Mouse (Mus musculus) CH12.LX (cell line): ENCODE data around the gene Ppp1r7. TPM values are rescaled to one million over a fixed set of nuclear protein-coding genes. Genes with fewer than 3 reads are reported as not detected.

Experiments used
- DNase-seq: peaks from one replicate; pipeline ENCODE4 v3.0.0-alpha.2; 2013; ENCODE audit errors: extremely low read depth
- H3K27ac ChIP-seq: 2 replicates; pipeline ENCODE4 v1.5.1; 2012; ENCODE audit warnings: low read depth, mild to moderate bottlenecking, control low read depth, moderate library complexity; ENCODE audit not compliant: insufficient read depth
- H3K27me3 ChIP-seq: replicated peaks from 2 replicates; pipeline ENCODE3; 2012; ENCODE audit warnings: inconsistent platforms
- H3K36me3 ChIP-seq, 2 experiments: replicated peaks in 1 of 2; 2 replicates each; pipeline versions ENCODE3 to v1.6.1; 2012; ENCODE audit warnings: inconsistent platforms in 1 of 2, low read length in 1 of 2, mild to moderate bottlenecking in 1 of 2, mixed read lengths in 1 of 2, moderate library complexity in 1 of 2; ENCODE audit not compliant: control insufficient read depth in 1 of 2, insufficient read depth in 1 of 2
- H3K4me1 ChIP-seq, 2 experiments: 2 replicates each; pipeline ENCODE4 v1.6.1; 2012; ENCODE audit warnings: inconsistent platforms in 1 of 2, moderate library complexity in 1 of 2; ENCODE audit not compliant: insufficient read depth in 2 of 2, control insufficient read depth in 1 of 2
- H3K4me2 ChIP-seq: 2 replicates; pipeline ENCODE4 v1.6.1; 2012; ENCODE audit warnings: low read depth, mild to moderate bottlenecking, control low read depth; ENCODE audit not compliant: poor library complexity, insufficient read depth, severe bottlenecking
- H3K4me3 ChIP-seq, 3 experiments: fragments of 150-350 bp in 1 of 3; sonication (generic) in 1 of 3; replicated peaks in 1 of 3; 2 replicates each; pipeline versions ENCODE3 to v1.5.1; 2011 to 2012; ENCODE audit warnings: low read depth in 2 of 3, low read length in 2 of 3, mild to moderate bottlenecking in 2 of 3, moderate library complexity in 2 of 3, control low read depth in 1 of 3, improper control_type of control experiment in 1 of 3, inconsistent platforms in 1 of 3, mixed read lengths in 1 of 3; ENCODE audit not compliant: poor library complexity in 1 of 3
- H3K79me2 ChIP-seq: replicated peaks from 2 replicates; pipeline ENCODE4 v1.6.1; 2012; ENCODE audit warnings: mild to moderate bottlenecking, moderate library complexity; ENCODE audit not compliant: control insufficient read depth, poor library complexity, insufficient read depth, severe bottlenecking; ENCODE audit errors: extremely low read depth
- H3K9ac ChIP-seq: 2 replicates; pipeline ENCODE4 v1.6.1; 2012; ENCODE audit warnings: low read depth, mild to moderate bottlenecking, control low read depth, moderate library complexity; ENCODE audit not compliant: insufficient read depth
- H3K9me3 ChIP-seq: replicated peaks from 2 replicates; pipeline ENCODE3; 2012; ENCODE audit warnings: low read length, inconsistent platforms, mixed read lengths
- CTCF ChIP-seq, 2 experiments: IDR thresholded peaks in 1 of 2; conservative IDR thresholded peaks in 1 of 2; 2 replicates each; pipeline ENCODE4 v1.5.1; 2011 to 2012; ENCODE audit warnings: low read depth in 2 of 2, low read length in 2 of 2, improper control_type of control experiment in 1 of 2, inconsistent platforms in 1 of 2, mild to moderate bottlenecking in 1 of 2, moderate library complexity in 1 of 2
- E2F4 ChIP-seq: IDR thresholded peaks from 2 replicates; pipeline ENCODE4 v1.6.1; 2011; ENCODE audit warnings: low read depth, low read length, improper control_type of control experiment; ENCODE audit not compliant: insufficient replicate concordance
- ELF1 ChIP-seq: IDR thresholded peaks from 2 replicates; pipeline ENCODE4 v1.6.1; 2014; ENCODE audit warnings: low read depth, mild to moderate bottlenecking, inconsistent platforms, low read length, improper control_type of control experiment
- GABPA ChIP-seq: IDR thresholded peaks from 2 replicates; pipeline ENCODE4 v1.6.1; 2012; ENCODE audit warnings: low read depth, low read length, improper control_type of control experiment, inconsistent platforms; ENCODE audit not compliant: insufficient replicate concordance
- HCFC1 ChIP-seq: IDR thresholded peaks from 2 replicates; pipeline ENCODE4 v1.6.1; 2012; ENCODE audit warnings: low read depth, mild to moderate bottlenecking, inconsistent platforms, low read length, improper control_type of control experiment
- MAFK ChIP-seq: IDR thresholded peaks from 2 replicates; pipeline ENCODE4 v1.6.1; 2011; ENCODE audit warnings: low read length, improper control_type of control experiment; ENCODE audit not compliant: insufficient replicate concordance
- MAX ChIP-seq: IDR thresholded peaks from 2 replicates; pipeline ENCODE4 v1.6.1; 2011; ENCODE audit warnings: low read length, improper control_type of control experiment
- MAZ ChIP-seq: IDR thresholded peaks from 2 replicates; pipeline ENCODE4 v1.6.1; 2012; ENCODE audit warnings: low read depth, mild to moderate bottlenecking, inconsistent platforms, low read length, improper control_type of control experiment, moderate library complexity
- PAX5 ChIP-seq: IDR thresholded peaks from 2 replicates; pipeline ENCODE4 v1.6.1; 2012; ENCODE audit warnings: low read length, inconsistent platforms, mixed read lengths
- POLR2A ChIP-seq: IDR thresholded peaks from 2 replicates; pipeline ENCODE4 v1.6.1; 2011; ENCODE audit warnings: low read depth, mild to moderate bottlenecking, improper control_type of control experiment, low read length
- POLR2AphosphoS2 ChIP-seq: IDR thresholded peaks from 2 replicates; pipeline ENCODE4 v1.6.1; 2011; ENCODE audit warnings: low read depth, low read length, improper control_type of control experiment
- RAD21 ChIP-seq: IDR thresholded peaks from 2 replicates; pipeline ENCODE4 v1.6.1; 2011; ENCODE audit warnings: low read depth, mild to moderate bottlenecking, low read length, improper control_type of control experiment, moderate library complexity
- RCOR1 ChIP-seq: conservative IDR thresholded peaks from 2 replicates; pipeline ENCODE4 v1.6.1; 2012; ENCODE audit warnings: low read depth, mild to moderate bottlenecking, inconsistent platforms, low read length, improper control_type of control experiment
- SMC3 ChIP-seq: IDR thresholded peaks from 2 replicates; pipeline ENCODE4 v1.6.1; 2011; ENCODE audit warnings: low read depth, low read length, improper control_type of control experiment
- TBP ChIP-seq: conservative IDR thresholded peaks from 2 replicates; pipeline ENCODE4 v1.6.1; 2011; ENCODE audit warnings: low read depth, low read length, improper control_type of control experiment
- USF1 ChIP-seq: IDR thresholded peaks from 2 replicates; pipeline ENCODE4 v1.6.1; 2014; ENCODE audit warnings: low read depth, mild to moderate bottlenecking, inconsistent platforms, low read length, improper control_type of control experiment
- ZNF384 ChIP-seq: IDR thresholded peaks from 2 replicates; pipeline ENCODE4 v1.6.1; 2012; ENCODE audit warnings: low read depth, low read length, improper control_type of control experiment, inconsistent platforms
- dilution Hi-C: fragments of 300-500 bp; cut with MboI; formaldehyde crosslinking; loops from 2 replicates; pipeline ENCODE4 v1.14.3; 2020; ENCODE audit warnings: low sequenced_read_pairs; ENCODE audit not compliant: extremely low pct_unique_long_range_greater_than_20kb, extremely low pct_ligation_motif_present
- in situ Hi-C: fragments of 300-500 bp; cut with MboI; formaldehyde crosslinking; loops from 3 replicates; pipeline ENCODE4 v1.14.3; 2019; ENCODE audit warnings: low sequenced_read_pairs, low pct_ligation_motif_present, low pct_unique_long_range_greater_than_20kb, mixed read lengths
- polyA plus RNA-seq: library from polyadenylated mRNA; unstranded; fragments of >175 nt; gene quantifications from 2 replicates; pipeline ENCODE4 v1.2.1, GENCODE M21; 2012; ENCODE audit warnings: low read depth; ENCODE audit not compliant: insufficient read length
- total RNA-seq, 2 experiments: library from RNA; depleted of rRNA; stranded (reverse); fragments of 300-350 nt in 1 of 2; fragments of >200 nt in 1 of 2; gene quantifications; 2 replicates each; pipeline ENCODE4 v1.2.3; 2012 to 2014

Ppp1r7 gene
- total and polyA plus RNA-seq, 3 experiments: 13.6 to 62.6 (median 17.3) TPM

GRCm38 (mm10) chr1:93343504-93344047 lies 922 bp downstream of the Ppp1r7 start (continued):
- TF ChIP-seq MAZ: no peak
- peak; percentile 80; the same call in 1 of the 2 replicates for TF ChIP-seq TBP
- TF ChIP-seq PAX5: no peak
- peak; percentile 93 for TF ChIP-seq ELF1
- TF ChIP-seq RCOR1: no peak
- peak; percentile 20 for TF ChIP-seq RAD21

GRCm38 (mm10) chr1:93347176-93347575 lies 4.5 kb downstream of the Ppp1r7 start:
- DNase-seq: no peak
- Histone ChIP-seq H3K9ac (no peak overlapping the region), H3K4me2 (no peak overlapping the region), H3K27ac (no peak overlapping the region), H3K27me3 (no peaks in the 10 kb centered on the region), H3K9me3 (no peaks in the 10 kb centered on the region), H3K4me3 (no peak overlapping the region), H3K4me1 (peaks cover 5 to 17% of the 10 kb centered on the region in 2 experiments), H3K79me2 (peaks cover 22% of the 10 kb centered on the region), H3K36me3 (peaks cover 45 to 68% of the 10 kb centered on the region in 2 experiments)
- TF ChIP-seq POLR2AphosphoS2 (no peak), SMC3 (no peak), USF1 (no peak), POLR2A (no peak)
- dilution Hi-C loops: no loop called here
- in situ Hi-C loops: no loop called here

GRCm38 (mm10) chr1:93349701-93350100 lies 7.0 kb downstream of the Ppp1r7 start:
- H3K27ac ChIP-seq: no peak overlapping the region
- TF ChIP-seq SMC3 (no peak), MAX (no peak)
- no peak overlapping the region for H3K4me2 ChIP-seq
- peaks cover 3 to 11% of the 10 kb centered on the region in 2 experiments; a peak in 3 of 4 replicates for H3K4me1 ChIP-seq
- in situ Hi-C loops: no loop called here
- H3K9ac ChIP-seq: no peak overlapping the region
- no peaks in the 10 kb centered on the region for H3K27me3 ChIP-seq
- dilution Hi-C loops: no loop called here
- H3K4me3 ChIP-seq: no peak overlapping the region
- H3K9me3 ChIP-seq: no peaks in the 10 kb centered on the region
- H3K79me2 ChIP-seq: peaks cover 12% of the 10 kb centered on the region
- DNase-seq: no peak
- H3K36me3 ChIP-seq: peaks cover 65 to 92% of the 10 kb centered on the region in 2 experiments

- TF ChIP-seq GABPA: no peak
- no peak for TF ChIP-seq MAFK
- TF ChIP-seq CTCF (conservative IDR thresholded peaks at IDR 0.05 in 1 of 2, IDR thresholded peaks at IDR 0.05 in 1 of 2; ENCODE audit: low read depth in 2 of 2, low read length in 2 of 2): no peak
- TF ChIP-seq ELF1: no peak
- no peak for TF ChIP-seq E2F4
- TF ChIP-seq HCFC1: no peak
- no peak for TF ChIP-seq ZNF384
- H3K27ac ChIP-seq: no peak overlapping the region
Measured at GRCm38 (mm10) chr1:93352724-93353123, 10.1 kb downstream of the Ppp1r7 start.

More at GRCm38 (mm10) chr1:93352724-93353123, 10.1 kb downstream of the Ppp1r7 start:
- no peaks in the 10 kb centered on the region for H3K27me3 ChIP-seq
- H3K9ac ChIP-seq: no peak overlapping the region
- peaks cover 67 to 95% of the 10 kb centered on the region in 2 experiments for H3K36me3 ChIP-seq
- no peak overlapping the region for H3K4me2 ChIP-seq
- H3K4me3 ChIP-seq: no peak overlapping the region
- in situ Hi-C loops (no loop called here), dilution Hi-C loops (no loop called here)
- no peaks in the 10 kb centered on the region for H3K4me1 ChIP-seq
- no peaks in the 10 kb centered on the region for H3K79me2 ChIP-seq
- no peak for DNase-seq
- no peaks in the 10 kb centered on the region for H3K9me3 ChIP-seq
